Mouse (Mus musculus) lung, postnatal 0 days (tissue): Measurements from ENCODE around the gene Sertad3.

ENCODE experiments used
- CTCF ChIP-seq: IDR thresholded peaks from 2 replicates; pipeline ENCODE4 v1.5.1; 2016; ENCODE audit warnings: antibody characterized with exemption, mild to moderate bottlenecking
- EP300 ChIP-seq: IDR thresholded peaks from 2 replicates; pipeline ENCODE4 v1.6.1; 2016; ENCODE audit warnings: antibody characterized with exemption, mild to moderate bottlenecking, control low read depth

DNA sequence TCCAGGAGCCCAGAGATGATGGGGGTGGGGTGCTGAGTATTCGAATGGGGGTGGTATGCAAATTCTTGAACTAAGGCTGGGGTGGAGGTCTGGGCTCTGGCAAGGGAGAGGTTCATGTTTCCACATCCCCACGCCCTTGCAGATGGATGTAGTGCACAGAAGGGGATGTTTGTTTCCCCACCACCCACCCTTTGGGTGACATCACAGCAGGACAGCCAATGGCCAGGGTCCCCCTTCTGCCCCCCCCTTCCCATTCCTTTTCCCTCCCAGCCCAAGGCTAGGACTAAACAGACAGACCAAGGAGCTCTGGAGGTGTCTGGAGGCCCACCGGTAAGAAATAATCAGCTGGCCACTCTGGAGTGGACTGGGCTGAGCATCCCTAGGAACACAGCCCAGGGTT, 25.5 kb downstream of the Sertad3 start, which contains the start of gene Prx:
- TF ChIP-seq CTCF (no peak), EP300 (no peak)
